ENCODE assay signal across 8 mouse cellular contexts in genomic region chr4:87368413-87369160, GRCm38 (mm10).
DNase-seq lines count a peak whose midpoint lies in the region; ATAC-seq and TF ChIP-seq lines count a peak whose summit lies in the region.

No protein-coding gene starts in this region.

- peak; percentile 52 for TF ChIP-seq CTCF in cortical plate, adult 2 months (IDR thresholded peaks at IDR 0.05; ENCODE audit: extremely low read depth, insufficient read depth, low read length)

- peak overlapping the region; percentile 69 for H3K4me2 ChIP-seq in limb, embryonic 12.5 days
- H3K4me2 ChIP-seq in midbrain, embryonic 11.5 days = peak overlapping the region; percentile 65
- H3K4me2 ChIP-seq in stomach, embryonic 14.5 days (replicated peaks; ENCODE audit: low read depth, low read length) = peak overlapping the region; percentile 43

- no peaks in the 10 kb centered on the region for H3K9me3 ChIP-seq in limb, embryonic 12.5 days
- H3K9me3 ChIP-seq in midbrain, embryonic 11.5 days (ENCODE audit: control insufficient read depth, low read length) = no peaks in the 10 kb centered on the region
- no peaks in the 10 kb centered on the region for H3K9me3 ChIP-seq in stomach, embryonic 14.5 days (ENCODE audit: control insufficient read depth, low read depth, low read length)

- peak; percentile 77 for ATAC-seq in limb, embryonic 12.5 days (ENCODE audit: insufficient number of reproducible peaks, insufficient read depth, low FRiP score, low TSS enrichment, low read depth)
- peak; percentile 84 for ATAC-seq in midbrain, embryonic 11.5 days (ENCODE audit: low FRiP score)
- peak; percentile 76 for ATAC-seq in stomach, embryonic 14.5 days (ENCODE audit: insufficient number of reproducible peaks, insufficient read depth, low FRiP score, low read depth)

- H3K4me1 ChIP-seq in cortical plate, adult 2 months (ENCODE audit: control insufficient read depth, insufficient read depth, low read length) = no peaks in the 10 kb centered on the region; the same call in 1 of the 2 replicates
- peaks cover 43% of the 10 kb centered on the region for H3K4me1 ChIP-seq in limb, embryonic 12.5 days (replicated peaks)
- peaks cover 19% of the 10 kb centered on the region for H3K4me1 ChIP-seq in midbrain, embryonic 11.5 days (ENCODE audit: control insufficient read depth, insufficient read depth, low read length)
- peaks cover 19% of the 10 kb centered on the region for H3K4me1 ChIP-seq in stomach, embryonic 14.5 days (ENCODE audit: control insufficient read depth, insufficient read depth, low read length)

- H3K36me3 ChIP-seq in limb, embryonic 12.5 days = no peaks in the 10 kb centered on the region
- no peaks in the 10 kb centered on the region for H3K36me3 ChIP-seq in midbrain, embryonic 11.5 days (ENCODE audit: control insufficient read depth, insufficient read depth, low read length)
- H3K36me3 ChIP-seq in stomach, embryonic 14.5 days (ENCODE audit: control insufficient read depth, insufficient read depth, low read length) = no peaks in the 10 kb centered on the region

- 5% methylated on average over 20 of the region's 20 CpGs for WGBS in limb, embryonic 12.5 days
- 3% methylated on average over 20 of the region's 20 CpGs for WGBS in midbrain, embryonic 11.5 days
- WGBS in stomach, embryonic 14.5 days = 8% methylated on average over 20 of the region's 20 CpGs

- H3K27me3 ChIP-seq in limb, embryonic 12.5 days = peaks cover 5% of the 10 kb centered on the region; the same call in 1 of the 2 replicates
- no peaks in the 10 kb centered on the region; the same call in 1 of the 2 replicates for H3K27me3 ChIP-seq in midbrain, embryonic 11.5 days (ENCODE audit: control insufficient read depth, insufficient read depth, low read length)
- H3K27me3 ChIP-seq in stomach, embryonic 14.5 days (ENCODE audit: control insufficient read depth, insufficient read depth, low read length) = no peaks in the 10 kb centered on the region

- H3K4me3 ChIP-seq in cortical plate, adult 2 months (ENCODE audit: insufficient read depth, low read length) = peak overlapping the region; percentile 38
- peak overlapping the region; percentile 43 for H3K4me3 ChIP-seq in limb, embryonic 12.5 days (replicated peaks)
- peak overlapping the region; percentile 39 for H3K4me3 ChIP-seq in midbrain, embryonic 11.5 days (ENCODE audit: low read depth, low read length)
- peak overlapping the region; percentile 31 for H3K4me3 ChIP-seq in stomach, embryonic 14.5 days (ENCODE audit: low read depth, low read length)

- peak; percentile 27 for DNase-seq in urinary bladder, postnatal 14 days (ENCODE audit: low spot score)
- no peak for DNase-seq in urinary bladder, adult 2 months (ENCODE audit: low spot score)
- DNase-seq in heart, adult 8-10 months (ENCODE audit: low spot score) = peak; percentile 7
- DNase-seq in kidney, adult 8-10 months = peak; percentile 8 to 35
- peak; percentile 98 for DNase-seq in midbrain, embryonic 11.5 days (ENCODE audit: low spot score, missing footprints)

- H3K27ac ChIP-seq in cortical plate, adult 2 months (ENCODE audit: insufficient read depth, low read length) = no peak overlapping the region
- H3K27ac ChIP-seq in limb, embryonic 12.5 days = peak overlapping the region; percentile 73
- peak overlapping the region; percentile 79 for H3K27ac ChIP-seq in midbrain, embryonic 11.5 days (ENCODE audit: low read depth, low read length)
- no peak overlapping the region; the same call in 1 of the 2 replicates for H3K27ac ChIP-seq in stomach, embryonic 14.5 days (ENCODE audit: low read length)

- H3K9ac ChIP-seq in limb, embryonic 12.5 days (replicated peaks) = peak overlapping the region; percentile 67
- peak overlapping the region; percentile 79 for H3K9ac ChIP-seq in midbrain, embryonic 11.5 days (ENCODE audit: low read length)
- H3K9ac ChIP-seq in stomach, embryonic 14.5 days (replicated peaks; ENCODE audit: low read depth, low read length) = peak overlapping the region; percentile 31; the same call in 1 of the 2 replicates

- TF ChIP-seq POLR2A in cortical plate, adult 2 months (IDR thresholded peaks at IDR 0.05; ENCODE audit: extremely low read depth, insufficient read depth, low read length) = no peak

Comparison
In these comparisons a context has a peak if more than half of its experiments do, and no peak if none do; other contexts are left out.
1. H3K27ac ChIP-seq: peak in limb, embryonic 12.5 days (single experiment) and midbrain, embryonic 11.5 days (single experiment); none in cortical plate, adult 2 months (single experiment) and stomach, embryonic 14.5 days (single experiment).
2. Peak in every context shown above with its lines, with median percentiles within 50 percentile points of each other: H3K4me3 ChIP-seq, ATAC-seq, H3K4me2 ChIP-seq and H3K9ac ChIP-seq.